Mouse (Mus musculus) limb, embryonic 10.5 days (tissue): ENCODE measurements at regions not wholly inside any gene's neighbourhood (a gene's known extent, or its start where the extent isn't known, plus 50 kb on each side); places are given as distances from the start of the nearest gene placed in this dataset.

Experiments
- DNase-seq: peaks from one replicate; pipeline ENCODE4 v3.0.0-alpha.2; 2017; ENCODE audit warnings: low spot score
- H3K27ac ChIP-seq: fragments of 300-500 bp; sonication (generic); 2 replicates; pipeline ENCODE4 v1.5.1; 2016; ENCODE audit warnings: mild to moderate bottlenecking
- H3K27me3 ChIP-seq: fragments of 300-500 bp; sonication (generic); 2 replicates; pipeline ENCODE4 v1.6.1; 2016; ENCODE audit warnings: low read depth, mild to moderate bottlenecking; ENCODE audit not compliant: poor library complexity, severe bottlenecking
- H3K36me3 ChIP-seq: fragments of 300-500 bp; sonication (generic); 2 replicates; pipeline ENCODE4 v1.6.1; 2016; ENCODE audit warnings: mild to moderate bottlenecking, moderate library complexity
- H3K4me1 ChIP-seq: fragments of 300-500 bp; sonication (generic); 2 replicates; pipeline ENCODE4 v1.6.1; 2016
- H3K4me3 ChIP-seq: fragments of 300-500 bp; sonication (generic); 2 replicates; pipeline ENCODE4 v1.5.1; 2016; ENCODE audit warnings: mild to moderate bottlenecking, moderate library complexity
- H3K9me3 ChIP-seq: fragments of 300-500 bp; sonication (generic); replicated peaks from 2 replicates; pipeline ENCODE4 v1.6.1; 2016; ENCODE audit warnings: mild to moderate bottlenecking
- WGBS: fragments of 180-500 bp; shearing (Covaris S2); methylation state at CpG from one replicate; pipeline ENCODE4 v1.1.7; 2016; 5-methylcytosine and 5-hydroxymethylcytosine counted together

- Histone ChIP-seq H3K36me3 (no peaks in the 10 kb centered on the region), H3K9me3 (no peaks in the 10 kb centered on the region), H3K4me3 (no peak overlapping the region), H3K4me1 (peaks cover 19% of the 10 kb centered on the region), H3K27ac (no peak overlapping the region), H3K27me3 (0 out of 2 replicates have a peak, but pooled peaks cover 3% of the 10 kb centered on the region)
- WGBS, result 90% methylated on average over 5 of the region's 5 CpGs
- DNase-seq, result no peak
Measured at GRCm38 (mm10) chr13:97423298-97423817, 182.5 kb downstream of the Enc1 start.

- Histone ChIP-seq H3K9me3 (no peaks in the 10 kb centered on the region), H3K36me3 (no peaks in the 10 kb centered on the region), H3K4me3 (no peak overlapping the region), H3K27ac (no peak overlapping the region), H3K4me1 (peaks cover 22% of the 10 kb centered on the region), H3K27me3 (0 out of 2 replicates have a peak, but pooled peaks cover 3% of the 10 kb centered on the region)
- DNase-seq, result no peak
- WGBS, result 92% methylated on average over 7 of the region's 7 CpGs
Measured at GRCm38 (mm10) chr13:97422897-97423296, 182.0 kb downstream of the Enc1 start.

GRCm38 (mm10) chr13:97421831-97422230 lies 180.9 kb downstream of the Enc1 start:
- no peak for DNase-seq
- WGBS, result 84% methylated on average over 3 of the region's 3 CpGs
- H3K36me3 ChIP-seq, result no peaks in the 10 kb centered on the region
- 0 out of 2 replicates have a peak, but pooled peaks cover 3% of the 10 kb centered on the region for H3K27me3 ChIP-seq
- no peaks in the 10 kb centered on the region for H3K9me3 ChIP-seq
- peaks cover 22% of the 10 kb centered on the region for H3K4me1 ChIP-seq
- H3K27ac ChIP-seq, result no peak overlapping the region
- no peak overlapping the region for H3K4me3 ChIP-seq

- H3K27ac ChIP-seq, result no peak overlapping the region
- H3K36me3 ChIP-seq, result no peaks in the 10 kb centered on the region
- peaks cover 22% of the 10 kb centered on the region for H3K4me1 ChIP-seq
- peak; percentile 23 for DNase-seq
- 72% methylated on average over 3 of the region's 3 CpGs for WGBS
- no peaks in the 10 kb centered on the region for H3K9me3 ChIP-seq
- 0 out of 2 replicates have a peak, but pooled peaks cover 2% of the 10 kb centered on the region for H3K27me3 ChIP-seq
- H3K4me3 ChIP-seq, result no peak overlapping the region
Measured at GRCm38 (mm10) chr13:97420773-97421172, 179.9 kb downstream of the Enc1 start.

- WGBS, result 91% methylated on average over 3 of the region's 3 CpGs
- DNase-seq, result no peak
- H3K27me3 ChIP-seq, result no peaks in the 10 kb centered on the region
- peaks cover 17% of the 10 kb centered on the region for H3K4me1 ChIP-seq
- no peaks in the 10 kb centered on the region for H3K9me3 ChIP-seq
- no peak overlapping the region for H3K4me3 ChIP-seq
- H3K36me3 ChIP-seq, result no peaks in the 10 kb centered on the region
- H3K27ac ChIP-seq, result no peak overlapping the region
Measured at GRCm38 (mm10) chr13:97419100-97419499, 178.2 kb downstream of the Enc1 start.

GRCm38 (mm10) chr13:97418681-97419080 lies 177.8 kb downstream of the Enc1 start:
- H3K27ac ChIP-seq, result no peak overlapping the region
- WGBS, result 79% methylated on average over 8 of the region's 8 CpGs
- H3K4me1 ChIP-seq, result peaks cover 13% of the 10 kb centered on the region; the same call in 1 of the 2 replicates
- H3K9me3 ChIP-seq, result no peaks in the 10 kb centered on the region
- no peaks in the 10 kb centered on the region for H3K27me3 ChIP-seq
- DNase-seq, result no peak
- H3K4me3 ChIP-seq, result no peak overlapping the region
- no peaks in the 10 kb centered on the region for H3K36me3 ChIP-seq

- no peak for DNase-seq
- H3K4me1 ChIP-seq, result peaks cover 9% of the 10 kb centered on the region; the same call in 1 of the 2 replicates
- H3K36me3 ChIP-seq, result no peaks in the 10 kb centered on the region
- no peak overlapping the region for H3K27ac ChIP-seq
- WGBS, result 77% methylated on average over 6 of the region's 6 CpGs
- H3K4me3 ChIP-seq, result no peak overlapping the region
- H3K9me3 ChIP-seq, result no peaks in the 10 kb centered on the region
- no peaks in the 10 kb centered on the region for H3K27me3 ChIP-seq
Measured at GRCm38 (mm10) chr13:97418081-97418480, 177.2 kb downstream of the Enc1 start.

GRCm38 (mm10) chr13:97415927-97416709 lies 175.2 kb downstream of the Enc1 start:
- DNase-seq, result no peak
- H3K27ac ChIP-seq, result no peak overlapping the region
- 66% methylated on average over 10 of the region's 10 CpGs for WGBS
- no peak overlapping the region for H3K4me3 ChIP-seq
- H3K9me3 ChIP-seq, result no peaks in the 10 kb centered on the region
- H3K27me3 ChIP-seq, result no peaks in the 10 kb centered on the region
- H3K36me3 ChIP-seq, result no peaks in the 10 kb centered on the region
- peaks cover 17% of the 10 kb centered on the region for H3K4me1 ChIP-seq

- H3K4me1 ChIP-seq, result peaks cover 25% of the 10 kb centered on the region
- H3K27me3 ChIP-seq, result no peaks in the 10 kb centered on the region
- no peak overlapping the region for H3K27ac ChIP-seq
- H3K4me3 ChIP-seq, result no peak overlapping the region
- H3K36me3 ChIP-seq, result no peaks in the 10 kb centered on the region
- WGBS, result 89% methylated on average over 2 of the region's 2 CpGs
- DNase-seq, result no peak
- H3K9me3 ChIP-seq, result no peaks in the 10 kb centered on the region
Measured at GRCm38 (mm10) chr13:97415381-97415780, 174.5 kb downstream of the Enc1 start.

GRCm38 (mm10) chr13:97412151-97412550 lies 171.2 kb downstream of the Enc1 start:
- DNase-seq, result no peak
- peaks cover 32% of the 10 kb centered on the region for H3K4me1 ChIP-seq
- H3K4me3 ChIP-seq, result no peak overlapping the region
- no peak overlapping the region for H3K27ac ChIP-seq
- peaks cover 6% of the 10 kb centered on the region; the same call in 1 of the 2 replicates for H3K27me3 ChIP-seq
- H3K9me3 ChIP-seq, result no peaks in the 10 kb centered on the region
- H3K36me3 ChIP-seq, result no peaks in the 10 kb centered on the region
- WGBS, result 81% methylated on average over 4 of the region's 4 CpGs

GRCm38 (mm10) chr13:97410550-97411201 lies 169.8 kb downstream of the Enc1 start:
- DNase-seq, result no peak
- no peaks in the 10 kb centered on the region for H3K36me3 ChIP-seq
- H3K9me3 ChIP-seq, result no peaks in the 10 kb centered on the region
- H3K4me1 ChIP-seq, result peaks cover 38% of the 10 kb centered on the region
- peaks cover 16% of the 10 kb centered on the region; the same call in 1 of the 2 replicates for H3K27me3 ChIP-seq
- H3K27ac ChIP-seq, result peak overlapping the region; percentile 56
- H3K4me3 ChIP-seq, result no peak overlapping the region
- WGBS, result 53% methylated on average over 9 of the region's 9 CpGs

- H3K27ac ChIP-seq, result peak overlapping the region; percentile 56
- H3K36me3 ChIP-seq, result no peaks in the 10 kb centered on the region
- no peaks in the 10 kb centered on the region for H3K9me3 ChIP-seq
- peaks cover 16% of the 10 kb centered on the region; the same call in 1 of the 2 replicates for H3K27me3 ChIP-seq
- no peak for DNase-seq
- H3K4me3 ChIP-seq, result no peak overlapping the region
- peaks cover 38% of the 10 kb centered on the region for H3K4me1 ChIP-seq
- whole genome bisulfite sequencing, result 75% methylated on average over 6 of the region's 6 CpGs
Measured at GRCm38 (mm10) chr13:97409891-97410525, 169.1 kb downstream of the Enc1 start.
